In the genomic region with DNA sequence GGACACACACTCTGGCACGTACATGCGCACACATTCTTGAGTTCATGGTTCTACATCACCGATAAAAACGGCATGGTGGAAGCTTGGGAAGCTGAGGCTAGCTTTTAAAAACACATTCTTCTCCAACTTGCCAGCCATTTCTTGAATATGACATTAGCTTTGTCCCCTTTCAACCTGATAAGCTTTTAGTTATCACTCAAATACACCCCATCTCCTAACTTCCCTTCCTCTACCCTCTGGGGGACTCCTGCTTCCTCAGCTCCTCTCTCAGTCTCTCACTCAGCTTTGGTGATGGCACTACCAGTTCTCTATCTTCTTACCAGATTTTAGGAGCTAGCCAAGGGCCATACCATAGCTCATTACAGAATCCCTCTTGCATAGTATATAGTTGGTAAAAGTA, we compare ENCODE assay signal across 21 mouse cellular contexts. TPM values are rescaled to one million over a fixed set of nuclear protein-coding genes. Genes with fewer than 3 reads are reported as not detected.
DNase-seq lines count a peak whose midpoint lies in the region; ATAC-seq and TF ChIP-seq lines count a peak whose summit lies in the region.
"Had no signal": no experiment of that assay in that cellular context is flagged by ENCODE, and none has a peak within 500 bp of the region (broad histone marks: within the 10 kb centered on the region; RNA-seq: fewer than 3 reads in every experiment).

No protein-coding gene starts in this region.

- H3K9me3 ChIP-seq in MEL (replicated peaks; ENCODE audit: insufficient read depth, low read length) = no peaks in the 10 kb centered on the region
- no peaks in the 10 kb centered on the region for H3K9me3 ChIP-seq in kidney, embryonic 16.5 days (ENCODE audit: low read length)
- H3K9me3 ChIP-seq: G1E had no signal

- DNase-seq in MEL (ENCODE audit: low read depth, low spot score) (peak; percentile 61), MEL-GATA-1-ER (ENCODE audit: extremely low read depth, low read depth) (peak; percentile 55)
- no peak for DNase-seq in thymus, postnatal 10 days (ENCODE audit: low spot score in 2 of 2)
- DNase-seq: adrenal gland, adult 2 months; adrenal gland, adult 8-10 months; adrenal gland, postnatal 10 days; adrenal gland, postnatal 14 days; adrenal gland, postnatal 25 days; adrenal gland, postnatal 36 days; B cell, adult 2 months; cerebellum, adult 11 months; cerebellum, adult 11-12 months; cerebellum, adult 18-20 months; cerebellum, adult 2 months; cerebellum, adult 8-10 months had no signal

- H3K36me3 ChIP-seq in MEL (ENCODE audit: control insufficient read depth in 1 of 2, insufficient read depth in 2 of 2, low read length in 2 of 2) = peaks cover 4 to 5% of the 10 kb centered on the region in 2 experiments
- H3K36me3 ChIP-seq in kidney, embryonic 16.5 days (ENCODE audit: insufficient read depth, low read length) = peaks cover 18% of the 10 kb centered on the region

- TF ChIP-seq EP300 in MEL (IDR thresholded peaks at IDR 0.05; ENCODE audit: low read depth in 1 of 2, low read length in 2 of 2) = peak; percentile 59 to 70; a peak in 3 of 4 replicates

- no peak overlapping the region for H3K4me2 ChIP-seq in kidney, embryonic 16.5 days (replicated peaks; ENCODE audit: low read depth, low read length)

- no peak for TF ChIP-seq RAD21 in MEL (IDR thresholded peaks at IDR 0.05; ENCODE audit: low read depth, low read length)

- WGBS in kidney, embryonic 16.5 days = 93% methylated on average over 4 of the region's 4 CpGs

- H3K79me2 ChIP-seq in MEL (ENCODE audit: control insufficient read depth, insufficient read depth, low read length, poor library complexity) = no peaks in the 10 kb centered on the region

- H3K4me1 ChIP-seq in MEL (ENCODE audit: control insufficient read depth in 1 of 2, insufficient read depth in 2 of 2, low read length in 2 of 2) = peaks cover 3 to 8% of the 10 kb centered on the region in 2 experiments
- 0 out of 2 replicates have a peak, but pooled peaks cover 15% of the 10 kb centered on the region for H3K4me1 ChIP-seq in kidney, embryonic 16.5 days (ENCODE audit: insufficient read depth, low read length)

- TF ChIP-seq CTCF in MEL (IDR thresholded peaks at IDR 0.05 in 2 of 3, conservative IDR thresholded peaks at IDR 0.05 in 1 of 3; ENCODE audit: control insufficient read depth in 1 of 3, insufficient read depth in 1 of 3, low read depth in 2 of 3, low read length in 3 of 3, poor library complexity in 1 of 3, severe bottlenecking in 1 of 3) = no peak

- peak overlapping the region; percentile 55 for H3K27ac ChIP-seq in MEL (ENCODE audit: control insufficient read depth, low read depth, low read length)
- H3K27ac ChIP-seq in kidney, embryonic 16.5 days (ENCODE audit: low read length) = no peak overlapping the region

- H3K27me3 ChIP-seq in MEL (ENCODE audit: control insufficient read depth in 1 of 2, insufficient read depth in 2 of 2, low read length in 2 of 2) = no peaks in the 10 kb centered on the region
- no peaks in the 10 kb centered on the region for H3K27me3 ChIP-seq in kidney, embryonic 16.5 days (ENCODE audit: insufficient read depth, low read length)
- H3K27me3 ChIP-seq: CH12.LX, Patski had no signal

- no peak overlapping the region for H3K9ac ChIP-seq in MEL (ENCODE audit: control insufficient read depth, low read depth, low read length, poor library complexity, severe bottlenecking)
- H3K9ac ChIP-seq in kidney, embryonic 16.5 days (replicated peaks; ENCODE audit: low read length) = no peak overlapping the region

- TF ChIP-seq POLR2A in MEL (IDR thresholded peaks at IDR 0.05; ENCODE audit: control insufficient read depth in 1 of 2, insufficient read depth in 1 of 2, low read depth in 1 of 2, low read length in 2 of 2, poor library complexity in 1 of 2) = no peak

- no peak overlapping the region for H3K4me3 ChIP-seq in MEL (ENCODE audit: control insufficient read depth in 1 of 2, insufficient read depth in 1 of 2, low read depth in 2 of 2, low read length in 2 of 2)
- H3K4me3 ChIP-seq in kidney, embryonic 16.5 days (ENCODE audit: low read length) = no peak overlapping the region

- ATAC-seq in kidney, embryonic 16.5 days (ENCODE audit: low FRiP score, low TSS enrichment) = no peak
- ATAC-seq: activated CD4-positive, CD25-positive, alpha-beta regulatory T cell, adult 4 months; CD4-positive, CD25-positive, alpha-beta regulatory T cell, adult 4 months; Patski had no signal

TF ChIP-seq in MEL, 35 proteins besides CTCF, POLR2A, EP300 and RAD21:
- TF ChIP-seq HCFC1 (IDR thresholded peaks at IDR 0.05; ENCODE audit: low read depth, low read length) (0 out of 2 replicates have a peak, but pooled peaks have one; percentile 16), MAX (IDR thresholded peaks at IDR 0.05; ENCODE audit: low read length) (peak; percentile 12; the same call in 1 of the 2 replicates), SIN3A (IDR thresholded peaks at IDR 0.05; ENCODE audit: low read length) (peak; percentile 35; the same call in 1 of the 2 replicates), RCOR1 (IDR thresholded peaks at IDR 0.05; ENCODE audit: low read depth, low read length) (0 out of 2 replicates have a peak, but pooled peaks have one; percentile 37), GATA1 (IDR thresholded peaks at IDR 0.05; ENCODE audit: low read depth, low read length) (peak; percentile 66), POLR2AphosphoS2 (IDR thresholded peaks at IDR 0.05; ENCODE audit: low read length) (no peak), ETS1 (IDR thresholded peaks at IDR 0.05; ENCODE audit: low read depth, low read length) (no peak), BHLHE40 (IDR thresholded peaks at IDR 0.05; ENCODE audit: borderline replicate concordance, low read depth, low read length) (no peak), USF1 (IDR thresholded peaks at IDR 0.05; ENCODE audit: low read depth, low read length) (no peak)

RNA-seq across cellular contexts. Expression of a gene that starts 26.3 kb away (rescaled TPM):
- not detected in 2 replicates for total RNA-seq in MEL (2012; rRNA removed)
- polyA plus RNA-seq in MEL (2012; ENCODE audit: insufficient read depth in 1 of 2, insufficient read length in 2 of 2, low read depth in 1 of 2, low replicate concordance in 2 of 2, missing spikeins in 1 of 2) = under 1 TPM in 1 of 2 experiments, not detected in 1; 0.25 TPM
- polyA plus RNA-seq in kidney, embryonic 16.5 days (2015; fragmentation: Nextera tagmentation; extraction: Ambion mirVana) = 0.85 and 1.9 TPM in 2 replicates

RNA-seq across cellular contexts. Expression of a gene that starts 39.6 kb away (rescaled TPM):
- total RNA-seq in MEL (2012; rRNA removed) = 21.8 and 28.6 TPM in 2 replicates
- 10 to 100 TPM in 1 of 2 experiments, not detected in 1; 26.6 TPM for polyA plus RNA-seq in MEL (2012; ENCODE audit: insufficient read depth in 1 of 2, insufficient read length in 2 of 2, low read depth in 1 of 2, low replicate concordance in 2 of 2, missing spikeins in 1 of 2)
- polyA plus RNA-seq in kidney, embryonic 16.5 days (2015; fragmentation: Nextera tagmentation; extraction: Ambion mirVana) = 74.4 and 77.3 TPM in 2 replicates
- polyA plus RNA-seq: activated CD4-positive, CD25-positive, alpha-beta regulatory T cell, adult 4 months; CD4-positive, CD25-positive, alpha-beta regulatory T cell, adult 4 months had no signal

RNA-seq across cellular contexts. Expression of a gene that starts 47.1 kb away (rescaled TPM):
- 242 and 383 TPM in 2 replicates for total RNA-seq in MEL (2012; rRNA removed)
- polyA plus RNA-seq in MEL (2012; ENCODE audit: insufficient read depth in 1 of 2, insufficient read length in 2 of 2, low read depth in 1 of 2, low replicate concordance in 2 of 2, missing spikeins in 1 of 2) = 100 to 1,000 TPM; 263 to 582 TPM
- 119 and 123 TPM in 2 replicates for polyA plus RNA-seq in kidney, embryonic 16.5 days (2015; fragmentation: Nextera tagmentation; extraction: Ambion mirVana)

RNA-seq across cellular contexts. Expression of a gene that starts 59.2 kb away (rescaled TPM):
- not detected in 2 replicates for total RNA-seq in MEL (2012; rRNA removed)
- under 1 TPM in 1 of 2 experiments, not detected in 1; 0.24 TPM for polyA plus RNA-seq in MEL (2012; ENCODE audit: insufficient read depth in 1 of 2, insufficient read length in 2 of 2, low read depth in 1 of 2, low replicate concordance in 2 of 2, missing spikeins in 1 of 2)
- polyA plus RNA-seq in kidney, embryonic 16.5 days (2015; fragmentation: Nextera tagmentation; extraction: Ambion mirVana) = 1.8 and 2.3 TPM in 2 replicates
- polyA plus RNA-seq: activated CD4-positive, CD25-positive, alpha-beta regulatory T cell, adult 4 months; CD4-positive, CD25-positive, alpha-beta regulatory T cell, adult 4 months had no signal

Comparison
In these comparisons a context has a peak if more than half of its experiments do, and no peak if none do; other contexts are left out.
1. DNase-seq: peak in MEL (single experiment) and MEL-GATA-1-ER (single experiment); none in thymus, postnatal 10 days (0 of 2).